Mouse (Mus musculus): Measurements from ENCODE around the gene Cyp1b1. TPM values are rescaled to one million over a fixed set of nuclear protein-coding genes. Genes with fewer than 3 reads are reported as not detected.

The Cyp1b1 gene
- polyA plus RNA-seq, 1 experiment, result 7.3 TPM

- 69% methylated on average over 7 of the region's 7 CpGs for whole genome bisulfite sequencing
- DNase-seq, result no peak
- no peak overlapping the region for H3K4me3 ChIP-seq (replicated peaks; ENCODE audit: extremely low read depth, low read depth, low read length)
- H3K4me1 ChIP-seq (ENCODE audit: control insufficient read depth, insufficient read depth, low read length), result no peaks in the 10 kb centered on the region
- TF ChIP-seq CTCF (IDR thresholded peaks at IDR 0.05; ENCODE audit: insufficient read depth, low read length), result no peak
- TF ChIP-seq POLR2A (IDR thresholded peaks at IDR 0.05; ENCODE audit: borderline replicate concordance, extremely low read depth, low read depth, low read length), result no peak
Observed at GRCm38 (mm10) chr17:79720681-79721080, 5.8 kb upstream of the Cyp1b1 start.

GRCm38 (mm10) chr17:79715649-79716143 lies 835 bp upstream of the Cyp1b1 start:
- 2% methylated on average over 42 of the region's 42 CpGs for WGBS
- peak; percentile 89 for DNase-seq
- H3K4me3 ChIP-seq (replicated peaks; ENCODE audit: extremely low read depth, low read depth, low read length), result no peak overlapping the region
- TF ChIP-seq POLR2A (IDR thresholded peaks at IDR 0.05; ENCODE audit: borderline replicate concordance, extremely low read depth, low read depth, low read length) (no peak), CTCF (IDR thresholded peaks at IDR 0.05; ENCODE audit: insufficient read depth, low read length) (peak; percentile 86)
- H3K4me1 ChIP-seq (ENCODE audit: control insufficient read depth, insufficient read depth, low read length), result peaks cover 11% of the 10 kb centered on the region; the same call in 1 of the 2 replicates

DNA sequence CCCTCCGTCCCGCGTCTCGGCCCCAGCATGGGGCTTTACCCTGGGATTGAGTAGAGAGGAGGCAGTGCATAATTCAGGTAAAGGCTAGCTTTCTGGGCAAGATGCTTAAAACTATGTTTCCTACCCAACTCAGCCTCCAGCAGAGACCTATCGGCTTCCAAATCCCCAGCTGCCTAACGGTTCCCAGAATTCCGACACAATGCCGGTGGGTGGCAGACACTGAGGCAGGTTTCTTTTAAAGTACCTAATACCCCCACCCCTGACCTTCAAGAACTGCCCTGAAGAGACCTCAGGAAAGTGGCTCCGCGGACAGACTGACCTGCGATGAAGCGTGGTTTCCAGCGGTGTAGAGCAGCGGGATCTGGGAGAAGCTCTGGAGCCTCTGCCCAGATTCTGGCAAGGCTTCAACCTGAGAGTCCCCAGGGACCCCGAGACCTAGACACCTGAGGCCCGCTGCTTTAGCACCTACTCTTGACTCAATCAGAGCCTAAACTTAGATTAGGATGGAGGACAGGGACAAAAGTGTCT lies 429 bp downstream of the Cyp1b1 start:
- DNase-seq, result no peak
- 6% methylated on average over 16 of the region's 16 CpGs for WGBS
- no peak for TF ChIP-seq CTCF (IDR thresholded peaks at IDR 0.05; ENCODE audit: insufficient read depth, low read length)
- Histone ChIP-seq H3K4me3 (replicated peaks; ENCODE audit: extremely low read depth, low read depth, low read length) (no peak overlapping the region), H3K4me1 (ENCODE audit: control insufficient read depth, insufficient read depth, low read length) (peaks cover 11% of the 10 kb centered on the region; the same call in 1 of the 2 replicates)

GRCm38 (mm10) chr17:79713643-79714367 lies 1.1 kb downstream of the Cyp1b1 start:
- Histone ChIP-seq H3K4me3 (replicated peaks; ENCODE audit: extremely low read depth, low read depth, low read length) (peak overlapping the region; percentile 9), H3K4me1 (ENCODE audit: control insufficient read depth, insufficient read depth, low read length) (peaks cover 11% of the 10 kb centered on the region; the same call in 1 of the 2 replicates)
- peak; percentile 31 for DNase-seq
- TF ChIP-seq POLR2A (IDR thresholded peaks at IDR 0.05; ENCODE audit: borderline replicate concordance, extremely low read depth, low read depth, low read length) (no peak), CTCF (IDR thresholded peaks at IDR 0.05; ENCODE audit: insufficient read depth, low read length) (no peak)
- WGBS, result under 1% methylated on average over 63 of the region's 63 CpGs

- Histone ChIP-seq H3K4me1 (ENCODE audit: control insufficient read depth, insufficient read depth, low read length) (peaks cover 11% of the 10 kb centered on the region; the same call in 1 of the 2 replicates), H3K4me3 (replicated peaks; ENCODE audit: extremely low read depth, low read depth, low read length) (no peak overlapping the region)
- DNase-seq, result no peak
- no peak for TF ChIP-seq POLR2A (IDR thresholded peaks at IDR 0.05; ENCODE audit: borderline replicate concordance, extremely low read depth, low read depth, low read length)
- TF ChIP-seq CTCF (IDR thresholded peaks at IDR 0.05; ENCODE audit: insufficient read depth, low read length), result no peak
- 2% methylated on average over 24 of the region's 24 CpGs for WGBS
Observed at GRCm38 (mm10) chr17:79713276-79713642, 1.6 kb downstream of the Cyp1b1 start.

- DNase-seq, result no peak
- 29% methylated on average over 9 of the region's 9 CpGs for WGBS
- Histone ChIP-seq H3K4me3 (replicated peaks; ENCODE audit: extremely low read depth, low read depth, low read length) (no peak overlapping the region), H3K4me1 (ENCODE audit: control insufficient read depth, insufficient read depth, low read length) (peaks cover 11% of the 10 kb centered on the region; the same call in 1 of the 2 replicates)
- TF ChIP-seq POLR2A (IDR thresholded peaks at IDR 0.05; ENCODE audit: borderline replicate concordance, extremely low read depth, low read depth, low read length) (no peak), CTCF (IDR thresholded peaks at IDR 0.05; ENCODE audit: insufficient read depth, low read length) (no peak)
Observed at GRCm38 (mm10) chr17:79712536-79712935, 2.3 kb downstream of the Cyp1b1 start.

- WGBS, result 45% methylated on average over 6 of the region's 6 CpGs
- no peak for TF ChIP-seq POLR2A (IDR thresholded peaks at IDR 0.05; ENCODE audit: borderline replicate concordance, extremely low read depth, low read depth, low read length)
- TF ChIP-seq CTCF (IDR thresholded peaks at IDR 0.05; ENCODE audit: insufficient read depth, low read length), result no peak
- DNase-seq, result no peak
- H3K4me1 ChIP-seq (ENCODE audit: control insufficient read depth, insufficient read depth, low read length), result peaks cover 11% of the 10 kb centered on the region; the same call in 1 of the 2 replicates
- H3K4me3 ChIP-seq (replicated peaks; ENCODE audit: extremely low read depth, low read depth, low read length), result no peak overlapping the region
Observed at GRCm38 (mm10) chr17:79711944-79712343, 2.9 kb downstream of the Cyp1b1 start.

DNA sequence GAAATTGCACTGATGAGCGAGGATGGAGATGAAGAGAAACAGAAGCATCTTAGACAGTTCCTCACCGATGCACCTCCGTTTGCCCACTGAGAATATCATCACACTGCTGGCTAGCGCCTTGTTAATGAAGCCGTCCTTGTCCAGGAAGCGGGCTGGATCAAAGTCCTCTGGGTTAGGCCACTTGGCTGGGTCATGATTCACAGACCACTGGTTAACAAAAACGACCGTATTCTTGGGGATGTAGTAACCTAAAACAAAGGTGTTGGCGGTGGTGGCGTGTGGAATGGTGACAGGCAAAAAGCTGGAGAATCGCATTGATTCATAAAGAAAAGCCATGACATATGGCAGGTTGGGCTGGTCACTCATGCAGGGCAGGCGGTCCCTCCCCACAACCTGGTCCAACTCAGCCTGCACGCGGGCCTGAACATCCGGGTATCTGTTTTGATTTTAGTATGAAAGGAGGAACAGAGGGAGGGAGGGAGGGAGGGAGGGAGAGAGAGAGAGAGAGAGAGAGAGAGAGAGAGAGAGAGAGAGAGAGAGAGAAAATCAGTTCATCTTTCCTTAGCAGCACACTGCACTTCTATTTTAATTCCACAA lies 4.5 kb downstream of the Cyp1b1 start:
- TF ChIP-seq POLR2A (IDR thresholded peaks at IDR 0.05; ENCODE audit: borderline replicate concordance, extremely low read depth, low read depth, low read length), result no peak
- no peak for TF ChIP-seq CTCF (IDR thresholded peaks at IDR 0.05; ENCODE audit: insufficient read depth, low read length)
- Histone ChIP-seq H3K4me1 (ENCODE audit: control insufficient read depth, insufficient read depth, low read length) (peaks cover 11% of the 10 kb centered on the region; the same call in 1 of the 2 replicates), H3K4me3 (replicated peaks; ENCODE audit: extremely low read depth, low read depth, low read length) (no peak overlapping the region)
- DNase-seq, result no peak
- WGBS, result 43% methylated on average over 15 of the region's 15 CpGs

- H3K4me1 ChIP-seq (ENCODE audit: control insufficient read depth, insufficient read depth, low read length), result peaks cover 9% of the 10 kb centered on the region; the same call in 1 of the 2 replicates
- WGBS, result 72% methylated on average over 1 of the region's 1 CpGs
- H3K4me3 ChIP-seq (replicated peaks; ENCODE audit: extremely low read depth, low read depth, low read length), result no peak overlapping the region
- no peak for DNase-seq
- TF ChIP-seq CTCF (IDR thresholded peaks at IDR 0.05; ENCODE audit: insufficient read depth, low read length) (no peak), POLR2A (IDR thresholded peaks at IDR 0.05; ENCODE audit: borderline replicate concordance, extremely low read depth, low read depth, low read length) (no peak)
Observed at GRCm38 (mm10) chr17:79709718-79710117, 5.1 kb downstream of the Cyp1b1 start.
